Mouse (Mus musculus) small intestine, adult 2 months (tissue): ENCODE measurements around the gene Gtpbp2.

Experiments
- CTCF ChIP-seq: fragments of 200-500 bp; IDR thresholded peaks from 2 replicates; pipeline ENCODE4 v1.5.1; 2012; ENCODE audit warnings: low read depth, mild to moderate bottlenecking, control low read depth, inconsistent platforms, low read length, moderate library complexity, mixed read lengths; ENCODE audit not compliant: insufficient replicate concordance, insufficient read length; ENCODE audit errors: extremely low read depth
- POLR2A ChIP-seq: fragments of 200-500 bp; IDR thresholded peaks from 2 replicates; pipeline ENCODE4 v1.6.1; 2012; ENCODE audit warnings: low read depth, mild to moderate bottlenecking, control low read depth, inconsistent platforms, low read length, moderate library complexity

DNA sequence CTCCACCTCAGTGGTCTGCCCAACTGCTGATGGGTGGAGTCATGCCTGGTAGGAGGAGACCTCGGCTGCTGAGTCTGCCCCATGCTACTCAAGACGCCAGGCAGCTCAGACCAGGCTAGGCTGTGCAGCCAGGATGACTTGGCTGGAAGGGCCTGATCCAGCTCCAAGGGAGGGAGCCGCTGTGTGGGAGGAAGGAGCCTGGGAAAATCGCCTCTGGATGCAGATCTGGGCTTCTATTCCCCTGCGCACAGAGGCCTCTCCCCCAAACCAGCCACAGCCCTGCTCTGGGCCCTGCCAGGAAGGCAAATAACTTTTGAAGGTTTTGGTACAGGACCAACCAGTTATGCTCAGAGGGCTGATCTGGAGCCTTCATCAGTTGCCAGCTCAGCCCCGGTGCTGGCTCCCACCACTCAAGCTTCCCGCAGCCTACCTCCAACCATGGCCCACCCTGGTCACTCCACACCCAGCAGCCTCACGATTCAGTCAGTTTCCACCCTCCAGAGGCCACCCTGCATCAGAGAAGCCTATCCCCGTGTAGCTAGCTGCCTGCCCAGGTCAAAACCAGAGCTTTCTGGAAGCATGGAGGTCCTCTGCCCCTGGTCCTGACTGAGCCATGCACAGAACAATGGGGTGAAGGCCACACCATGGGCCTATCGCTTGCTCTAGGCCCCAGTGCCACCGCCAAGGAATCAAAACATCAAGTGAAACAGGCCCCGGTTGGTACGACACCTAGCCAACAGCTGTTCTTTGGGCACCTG, 30.9 kb upstream of the Gtpbp2 start:
- TF ChIP-seq POLR2A (no peak), CTCF (no peak)
